Mouse (Mus musculus) subcutaneous adipose tissue, adult 2 months (tissue): ENCODE results near the gene Igsf8. TPM values are rescaled to one million over a fixed set of nuclear protein-coding genes. Genes with fewer than 3 reads are reported as not detected.

ENCODE experiments used
- polyA plus RNA-seq: library from polyadenylated mRNA; depleted of rRNA; stranded (reverse); fragments of >200 nt; gene quantifications from 2 replicates; pipeline ENCODE4 v1.2.3, GENCODE M21; 2012; ENCODE audit warnings: low replicate concordance; rRNA removed

The Igsf8 gene
- 100 and 133 TPM in 2 replicates for polyA plus RNA-seq

GRCm38 (mm10) chr1:172261477-172262078 is at the start of gene Igsf8:
Gene Igsf8 (plus strand): TSS chr1:172261641.

GRCm38 (mm10) chr1:172219451-172220406 is 41.7 kb upstream of the Igsf8 start, which contains the start of gene Casq1:
Gene Casq1 (minus strand): TSS chr1:172219868.

GRCm38 (mm10) chr1:172258314-172258713 is 3.1 kb upstream of the Igsf8 start, which contains the start of gene Atp1a4:
Gene Atp1a4 (minus strand): TSS chr1:172258414.

GRCm38 (mm10) chr1:172297611-172298537 is 36.4 kb downstream of the Igsf8 start, which contains the start of gene Atp1a2:
Gene Atp1a2 (minus strand): TSS chr1:172298064.

GRCm38 (mm10) chr1:172329131-172329530 is 67.7 kb downstream of the Igsf8 start, which contains the start of gene Kcnj9:
Gene Kcnj9 (minus strand): TSS chr1:172329318.

GRCm38 (mm10) chr1:172340729-172341321 is 79.4 kb downstream of the Igsf8 start, which contains the start of gene Kcnj10:
Gene Kcnj10 (plus strand): TSS chr1:172341210.

Other genes with a start within 250 kb of the Igsf8 start
- 2.6 and 14.9 TPM in 2 replicates for gene Vangl2, start 233.2 kb upstream of the Igsf8 start, polyA plus RNA-seq
- gene Nhlh1, start 204.1 kb upstream of the Igsf8 start, polyA plus RNA-seq: not detected in 2 replicates
- 48.2 and 106 TPM in 2 replicates for gene Copa, start 179.1 kb upstream of the Igsf8 start, polyA plus RNA-seq
- gene Ncstn, start 178.8 kb upstream of the Igsf8 start, polyA plus RNA-seq: 114 and 136 TPM in 2 replicates
- 146 and 320 TPM in 2 replicates for gene Pex19, start 134.9 kb upstream of the Igsf8 start, polyA plus RNA-seq
- 75.3 and 98.0 TPM in 2 replicates for gene Dcaf8, start 113.6 kb upstream of the Igsf8 start, polyA plus RNA-seq
- gene Pea15a, start 54.8 kb upstream of the Igsf8 start, polyA plus RNA-seq: 144 and 194 TPM in 2 replicates
- 3.6 and 7.0 TPM in 2 replicates for gene Casq1, start 41.8 kb upstream of the Igsf8 start, polyA plus RNA-seq
- 0.03 and 4.1 TPM in 2 replicates for gene Atp1a4, start 3.2 kb upstream of the Igsf8 start, polyA plus RNA-seq
- gene Atp1a2, start 36.4 kb downstream of the Igsf8 start, polyA plus RNA-seq: 208 and 473 TPM in 2 replicates
- 0.10 TPM in 1 of 2 replicates, not detected in the other for gene Kcnj9, start 67.7 kb downstream of the Igsf8 start, polyA plus RNA-seq
- 0.07 and 0.35 TPM in 2 replicates for gene Kcnj10, start 79.6 kb downstream of the Igsf8 start, polyA plus RNA-seq
- 7.6 and 9.6 TPM in 2 replicates for gene Pigm, start 114.9 kb downstream of the Igsf8 start, polyA plus RNA-seq
- gene Slamf9, start 213.7 kb downstream of the Igsf8 start, polyA plus RNA-seq: 16.6 and 17.2 TPM in 2 replicates
- gene Igsf9, start 220.1 kb downstream of the Igsf8 start, polyA plus RNA-seq: 6.0 and 35.1 TPM in 2 replicates
- gene Tagln2, start 238.4 kb downstream of the Igsf8 start, polyA plus RNA-seq: 217 and 327 TPM in 2 replicates